Mouse (Mus musculus): ENCODE measurements around the gene Wt1.

Wt1 gene

DNA sequence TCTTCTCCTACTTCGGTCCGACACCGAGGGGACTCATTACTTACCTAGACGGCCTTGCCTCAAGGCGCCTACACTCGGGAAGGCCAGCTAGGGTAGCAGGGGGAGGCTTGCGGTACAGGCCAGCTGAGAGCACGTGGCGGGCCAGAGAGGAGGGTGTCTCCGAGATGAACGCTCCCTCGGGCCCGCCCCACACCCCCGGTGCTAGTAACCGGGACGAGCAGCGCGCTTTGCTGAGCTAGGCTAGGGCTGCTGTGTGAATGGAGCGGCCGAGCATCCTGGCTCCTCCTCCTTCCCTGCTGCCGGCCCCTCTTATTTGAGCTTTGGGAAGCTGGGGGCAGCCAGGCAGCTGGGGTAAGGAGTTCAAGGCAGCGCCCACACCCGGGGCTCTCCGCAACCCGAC is at the start of gene Wt1:
Wt1 (plus strand) TSS at position 251 of the 400 bp plus-strand sequence.
- in situ Hi-C loops (cut with MboI, MseI), result loop anchor here (5.0 kb wide), 1 partner anchor 541 kb away; the partner anchor contains the start of gene Pax6

DNA sequence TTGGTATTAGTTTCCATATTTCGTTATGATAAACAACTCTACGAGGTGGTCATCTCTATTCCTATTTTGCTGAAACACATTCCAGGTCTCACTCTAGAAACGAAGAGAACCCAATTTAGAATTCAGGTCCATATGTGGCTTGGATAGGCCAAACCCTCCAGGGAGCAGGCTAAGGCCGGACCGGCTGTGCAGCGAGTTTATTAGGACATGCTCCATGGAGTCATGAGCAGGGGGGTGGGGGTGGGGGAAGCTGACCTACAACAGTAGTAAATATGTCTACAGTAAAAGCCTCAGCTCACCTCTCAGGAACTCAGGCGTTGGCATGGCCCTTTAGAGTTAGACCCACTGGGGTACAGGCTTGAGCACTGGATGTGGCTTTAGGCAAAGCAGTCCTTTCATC is 49.2 kb upstream of the Wt1 start:
- in situ Hi-C loops (cut with MboI, MseI), result no loop called here

DNA sequence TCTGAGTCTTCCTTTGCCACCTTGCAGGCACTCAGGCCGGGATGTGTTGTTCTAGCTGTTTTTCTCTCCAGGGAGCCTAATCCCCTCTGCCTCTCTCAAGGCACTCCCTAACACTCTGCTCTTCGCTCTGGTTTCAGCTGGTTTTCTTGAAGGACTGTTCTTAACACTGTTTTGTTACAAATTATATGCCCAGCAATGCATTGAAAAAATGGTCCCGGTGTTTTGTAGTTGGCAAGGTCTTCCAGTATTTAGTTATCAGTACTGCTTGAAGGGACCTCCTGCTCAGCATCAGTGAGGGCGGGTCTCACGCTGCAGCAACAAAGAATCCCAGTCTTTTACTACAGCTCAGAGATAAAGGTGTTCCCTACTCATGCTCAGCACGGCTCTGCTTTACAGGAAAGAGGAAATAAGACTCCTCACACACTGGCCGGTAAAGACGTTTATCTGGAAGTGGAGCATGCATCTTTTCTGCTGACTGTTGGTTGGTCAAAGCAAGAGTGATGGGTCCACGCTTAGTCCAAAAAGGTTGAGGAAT is 44.0 kb upstream of the Wt1 start:
- in situ Hi-C loops (cut with MboI, MseI), result no loop called here

DNA sequence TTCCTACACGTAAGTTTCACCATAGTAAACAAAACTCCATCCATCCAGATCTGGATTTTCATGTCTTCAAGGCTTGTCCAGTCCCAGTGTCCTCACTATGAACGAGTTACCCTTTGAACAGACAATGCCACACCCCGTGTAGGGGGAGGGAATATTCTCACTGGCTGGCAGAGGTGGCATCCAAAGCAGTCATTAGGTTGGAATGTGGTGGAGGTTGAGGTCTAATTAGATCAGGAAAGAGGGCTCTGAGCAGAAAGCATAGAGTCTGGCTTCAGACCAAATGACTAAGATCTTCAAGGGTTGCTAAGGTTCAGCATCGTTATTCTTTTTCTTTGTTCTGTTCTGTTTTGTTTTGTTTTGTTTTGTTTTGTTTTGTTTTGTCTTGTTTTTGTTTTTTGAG is 42.3 kb upstream of the Wt1 start:
- in situ Hi-C loops (cut with MboI, MseI), result no loop called here

DNA sequence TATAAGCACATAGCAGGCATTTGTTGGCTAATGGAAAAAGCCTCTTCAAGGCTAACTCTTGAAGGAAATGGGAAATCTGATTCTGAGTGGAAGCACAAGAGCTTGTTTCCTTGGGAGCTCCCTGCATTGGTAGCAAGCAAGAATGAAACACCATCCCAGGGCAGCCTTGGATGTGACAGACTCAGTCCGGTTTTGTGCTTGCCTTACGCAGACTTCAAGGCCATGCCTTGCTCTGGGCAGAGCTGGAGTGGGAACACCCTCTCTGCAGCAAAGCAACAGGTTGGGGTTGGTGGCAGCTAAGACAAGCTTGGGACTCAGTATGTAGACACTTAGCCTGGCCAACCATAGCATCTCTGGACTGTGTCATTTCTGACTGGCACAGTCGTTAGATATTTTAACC is 40.2 kb upstream of the Wt1 start:
- in situ Hi-C loops (cut with MboI, MseI), result no loop called here

DNA sequence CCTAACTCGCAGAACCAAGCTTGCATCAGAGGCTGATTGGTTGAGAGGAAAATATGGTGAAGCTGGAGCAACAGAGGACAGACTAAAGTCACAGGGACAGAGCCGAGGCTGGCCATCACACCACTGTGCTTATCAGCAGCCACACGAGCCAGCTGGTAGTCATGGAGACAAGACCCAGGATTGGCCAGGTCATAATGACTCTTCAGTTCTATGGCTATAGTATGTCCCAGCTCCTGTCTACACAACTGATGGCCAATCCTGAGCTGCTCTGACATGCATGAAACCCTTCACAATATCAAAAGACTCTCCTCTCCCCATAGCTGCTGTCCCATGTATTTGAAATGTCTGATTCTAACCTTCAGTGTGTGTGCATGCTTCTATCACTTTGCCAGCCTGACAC is 38.3 kb upstream of the Wt1 start:
- in situ Hi-C loops (cut with MboI, MseI), result no loop called here

DNA sequence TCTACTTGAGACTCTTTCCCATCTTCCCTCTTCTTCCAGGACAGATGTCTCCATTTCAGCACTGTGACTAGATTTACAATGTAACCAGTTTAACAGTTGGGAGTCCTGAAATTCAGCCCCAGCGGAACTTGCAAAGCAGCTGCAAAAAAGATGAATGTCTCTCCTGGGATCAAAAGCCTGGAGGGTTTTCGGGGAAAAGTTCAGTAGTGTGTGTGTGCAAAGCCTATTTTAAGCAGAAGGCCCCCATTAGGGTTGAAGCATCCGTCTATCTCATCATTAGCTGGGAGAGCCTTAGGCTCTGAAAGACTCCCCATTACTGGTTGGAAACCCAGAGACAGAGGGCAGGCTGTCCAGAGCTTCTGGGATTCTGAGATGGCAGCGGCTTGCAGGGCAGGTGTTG is 37.2 kb upstream of the Wt1 start:
- in situ Hi-C loops (cut with MboI, MseI), result no loop called here

DNA sequence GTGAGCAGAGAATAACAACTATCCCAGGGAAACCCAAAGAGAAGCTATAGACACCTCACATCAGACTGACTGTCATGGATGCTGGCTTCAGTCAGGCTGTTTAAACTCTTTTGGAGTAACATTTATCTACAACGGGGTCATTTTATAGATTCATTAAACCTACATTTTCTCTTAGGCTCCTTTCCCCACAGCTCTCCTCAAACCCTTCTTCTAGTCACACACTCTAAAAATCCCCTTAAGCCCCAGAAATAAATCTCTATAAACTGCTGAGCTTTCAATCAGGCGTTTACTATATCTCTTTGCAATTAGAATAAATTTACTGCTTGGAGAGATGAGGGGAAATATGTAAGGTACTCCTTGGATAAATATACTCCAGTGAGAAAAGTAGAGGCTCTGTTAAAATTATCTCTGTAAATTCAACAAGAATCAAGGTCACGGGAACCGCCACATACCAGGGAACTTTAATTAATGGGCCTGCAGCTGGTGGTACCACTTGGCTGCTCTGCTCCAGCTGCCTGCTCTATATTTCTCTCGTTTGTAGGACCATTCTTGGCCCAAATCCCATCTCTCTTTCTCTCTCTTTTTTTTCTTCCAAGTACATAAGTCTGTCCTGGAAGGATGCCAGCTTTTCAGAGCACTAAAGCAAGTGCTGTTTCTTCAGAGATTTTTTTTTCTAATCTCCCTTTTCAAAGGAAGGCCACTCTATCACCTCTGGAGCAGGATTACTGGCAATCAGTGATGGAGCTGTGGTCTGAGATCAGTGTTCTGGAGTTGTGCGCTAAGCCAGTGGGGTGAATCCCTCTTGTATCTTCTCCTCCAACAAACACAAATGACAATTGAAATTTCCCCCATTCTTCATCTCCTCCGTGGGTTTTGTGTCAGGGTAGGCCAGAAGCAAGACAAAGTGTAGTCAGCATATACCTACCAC is 36.5 kb upstream of the Wt1 start:
- in situ Hi-C loops (cut with MboI, MseI), result no loop called here

DNA sequence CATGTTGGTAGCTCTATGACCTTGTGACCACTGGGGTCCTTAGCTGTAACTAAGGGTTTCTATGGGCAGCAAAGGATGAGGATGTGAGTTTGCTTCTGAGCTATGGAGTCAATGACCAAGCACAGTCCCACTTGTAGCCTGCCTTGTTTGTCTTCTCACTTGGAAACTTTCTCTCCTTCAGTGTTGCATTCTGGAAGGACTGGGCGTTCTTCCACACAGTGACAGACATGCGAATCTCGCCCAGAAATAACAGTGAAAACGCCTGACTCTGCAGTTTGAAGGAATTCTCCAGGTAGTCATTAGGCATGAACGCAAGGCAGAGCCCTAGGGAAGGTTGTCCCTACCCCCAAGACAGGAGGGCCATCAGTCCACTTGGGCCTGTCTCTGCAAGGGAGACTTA is 35.3 kb upstream of the Wt1 start:
- in situ Hi-C loops (cut with MboI, MseI), result no loop called here

DNA sequence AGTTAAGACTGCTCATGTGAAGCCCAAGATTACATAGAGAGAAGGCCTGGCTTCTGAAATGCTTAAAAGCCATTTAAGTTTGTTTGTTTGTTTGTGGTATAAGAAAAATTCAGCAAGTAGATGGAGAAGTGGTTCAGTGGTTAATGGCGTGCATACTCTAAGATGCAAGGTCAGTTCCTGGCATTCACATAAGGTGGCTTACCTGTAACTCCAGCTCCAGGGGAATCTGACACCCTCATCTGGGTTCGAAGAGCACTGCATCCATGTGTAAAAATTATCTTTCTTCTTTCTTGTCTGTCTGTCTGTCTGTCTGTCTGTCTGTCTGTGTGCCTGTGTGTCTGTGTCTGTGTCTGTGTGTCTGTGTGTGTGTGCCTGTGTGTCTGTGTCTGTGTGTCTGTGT is 34.6 kb upstream of the Wt1 start, which contains the start of gene Gm11060:
Gm11060 (plus strand) TSS at position 301 of the 400 bp plus-strand sequence.
- in situ Hi-C loops (cut with MboI, MseI), result no loop called here

DNA sequence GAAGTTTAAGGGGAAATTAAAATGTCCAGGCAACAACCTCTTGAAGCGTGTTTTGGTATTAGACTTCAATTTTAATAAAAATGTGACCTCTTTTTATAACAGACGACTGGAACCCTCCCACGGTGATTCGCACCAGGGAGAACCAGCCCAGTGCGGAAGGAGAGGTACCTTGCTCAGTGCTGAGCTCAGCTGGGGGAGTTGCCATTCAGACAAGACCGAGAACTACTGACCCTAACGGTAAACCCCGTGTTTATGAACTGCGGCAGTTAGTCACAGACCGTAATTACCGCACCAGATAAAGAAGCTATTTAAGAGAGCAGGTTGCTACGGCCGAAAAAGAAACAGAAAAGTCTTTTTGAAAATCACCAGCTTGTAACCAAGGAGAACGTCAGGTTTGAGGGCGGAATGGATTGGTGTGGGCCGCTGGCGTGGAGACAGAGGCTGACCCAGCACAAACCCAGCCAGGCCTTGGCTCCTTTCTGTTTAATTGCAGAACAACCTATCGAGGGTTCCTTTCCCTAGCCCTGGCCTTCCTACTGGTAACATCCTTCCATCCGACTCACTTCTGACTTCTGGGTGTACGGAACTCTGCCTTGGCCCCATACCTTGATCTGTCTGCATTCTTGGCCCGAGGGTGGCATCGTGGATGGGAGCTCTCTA is 28.9 kb upstream of the Wt1 start:
- in situ Hi-C loops (cut with MboI, MseI), result no loop called here

DNA sequence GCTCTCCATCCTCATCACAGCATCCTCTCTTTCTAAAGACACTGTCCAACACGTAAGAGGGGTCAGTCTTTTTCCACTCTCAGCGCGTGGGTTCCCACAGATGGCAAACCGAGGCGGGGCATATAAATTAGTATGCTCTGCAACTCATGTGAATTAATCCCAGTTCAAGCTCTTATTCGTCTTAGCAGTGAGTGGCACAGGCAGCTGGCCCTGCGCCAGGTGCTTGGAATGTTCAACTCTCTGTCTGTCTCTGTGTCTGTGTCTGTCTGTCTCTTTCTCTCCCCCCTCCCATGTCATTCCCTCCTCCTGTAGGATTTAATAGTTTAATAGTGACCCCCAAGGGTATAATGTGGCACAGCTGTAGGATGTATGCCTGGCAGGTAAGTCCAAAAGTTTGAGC is 26.9 kb upstream of the Wt1 start:
- in situ Hi-C loops (cut with MboI, MseI), result no loop called here

DNA sequence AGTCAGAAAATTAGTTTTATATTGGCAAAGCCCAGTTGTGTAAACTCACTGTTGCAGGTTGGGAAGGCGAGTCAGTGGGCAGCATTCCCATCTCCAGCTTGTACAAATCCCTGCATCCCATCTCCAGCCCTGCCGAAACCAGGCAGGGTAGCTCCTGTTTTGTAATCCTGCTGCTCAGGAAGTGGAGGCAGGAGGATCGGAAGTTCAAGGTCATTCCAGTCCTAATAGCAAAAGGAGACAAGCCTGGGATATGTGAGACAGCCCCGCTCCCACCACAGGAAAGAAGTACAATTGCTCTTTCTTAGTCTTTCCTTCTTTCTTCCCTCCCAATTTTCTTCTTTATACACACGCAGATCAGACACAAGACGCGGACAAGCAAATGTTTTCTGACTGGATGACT is 25.8 kb upstream of the Wt1 start:
- in situ Hi-C loops (cut with MboI, MseI), result no loop called here

DNA sequence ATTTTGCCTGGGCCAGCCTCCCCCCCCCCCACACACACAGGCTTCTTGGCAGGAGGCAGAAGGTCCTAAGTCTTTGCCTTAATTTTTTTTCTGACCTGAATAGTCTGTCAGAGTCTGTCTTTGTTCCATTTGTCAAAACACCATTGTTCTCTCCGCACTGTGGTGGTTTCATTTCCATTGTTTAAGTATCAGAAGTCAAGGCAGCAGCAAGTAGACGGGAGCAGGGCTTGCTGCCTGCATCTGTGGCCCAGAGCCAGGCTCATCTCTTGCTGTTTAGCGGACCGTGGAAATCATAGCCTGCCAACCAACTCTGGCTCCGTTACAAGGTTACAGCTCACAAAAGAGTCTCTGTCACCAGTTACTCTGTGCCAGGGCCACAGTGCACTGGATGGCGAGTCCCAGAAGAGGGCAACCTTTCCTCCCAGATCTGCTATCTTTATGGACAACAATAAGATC is 17.6 kb upstream of the Wt1 start:
- in situ Hi-C loops (cut with MboI, MseI), result no loop called here

DNA sequence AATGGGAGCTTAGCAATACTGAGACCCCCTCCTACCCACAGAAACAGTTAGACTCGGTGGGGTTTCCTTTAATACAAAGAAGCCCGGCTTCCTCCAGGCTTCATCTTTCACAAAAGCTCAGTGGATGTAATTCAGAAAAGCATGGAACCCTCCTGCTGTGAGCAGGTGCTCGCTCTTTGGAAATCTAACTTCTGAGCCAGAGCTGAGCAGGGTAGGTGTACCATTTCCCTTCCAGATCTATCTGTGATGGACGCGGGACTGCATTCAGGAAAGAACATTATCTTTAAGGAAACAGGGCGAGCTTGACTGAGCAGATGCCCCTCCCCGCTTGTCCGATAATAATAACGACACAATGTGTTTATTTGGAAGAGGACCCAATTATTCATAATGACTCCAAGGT is 12.3 kb upstream of the Wt1 start:
- in situ Hi-C loops (cut with MboI, MseI), result no loop called here

DNA sequence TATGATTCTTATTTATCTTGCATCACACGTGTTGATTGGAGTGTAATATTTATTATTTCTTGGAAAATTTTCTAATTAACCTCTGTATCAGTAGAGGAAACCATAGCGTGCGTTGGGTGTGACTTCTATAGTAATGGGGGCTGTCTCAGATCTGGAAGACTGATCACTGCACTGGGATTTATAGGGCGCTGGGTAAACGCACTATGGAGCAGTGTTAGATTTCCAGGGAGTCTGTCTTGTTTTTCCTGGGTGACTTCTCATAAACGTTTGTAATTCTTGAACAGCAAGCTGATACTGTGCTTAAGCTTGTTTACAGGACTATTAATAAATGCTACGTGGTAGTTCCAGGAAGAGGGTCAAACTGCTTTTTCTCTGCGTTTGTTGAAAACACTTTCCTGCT is 8.7 kb upstream of the Wt1 start:
- in situ Hi-C loops (cut with MboI, MseI), result no loop called here

DNA sequence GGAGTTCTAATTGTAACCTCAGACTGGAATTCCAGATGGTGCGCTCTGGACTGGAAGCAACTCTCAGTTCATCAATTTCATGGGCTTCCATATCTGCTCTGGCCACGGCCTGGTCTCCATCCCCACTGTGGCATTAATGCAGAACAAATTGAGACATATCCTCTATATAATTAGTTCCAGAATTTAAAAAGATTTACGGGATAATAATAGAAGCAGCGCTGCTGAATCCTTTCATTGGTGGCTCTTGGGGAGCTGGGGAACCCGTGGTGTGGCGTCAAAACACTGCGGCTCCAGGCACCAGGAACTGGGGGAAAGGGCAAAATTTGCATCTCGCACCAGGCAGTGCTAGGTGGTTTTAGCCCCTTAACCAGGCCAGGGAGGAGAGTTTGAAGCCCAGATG is 4.1 kb upstream of the Wt1 start:
- in situ Hi-C loops (cut with MboI, MseI), result no loop called here

DNA sequence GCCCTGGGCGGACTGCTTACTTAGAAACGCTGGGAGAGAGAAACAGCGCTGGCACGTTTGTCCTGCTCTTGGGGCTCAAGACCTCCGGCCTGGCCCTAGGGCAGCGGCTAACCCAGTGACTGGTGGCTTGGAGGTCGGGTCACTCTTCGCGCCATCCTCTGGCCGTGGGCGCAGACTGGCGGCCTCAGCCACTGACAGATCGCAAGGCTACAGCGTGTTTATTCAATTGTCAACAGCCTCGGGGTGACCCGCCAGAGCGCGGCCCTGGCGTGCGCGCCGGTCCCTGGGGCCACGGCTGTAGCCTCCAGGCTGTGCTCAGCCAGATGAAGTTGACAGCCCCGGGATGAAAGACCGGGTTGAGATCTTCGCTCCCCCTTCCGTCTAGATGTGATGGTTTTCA is 3.4 kb upstream of the Wt1 start:
- in situ Hi-C loops (cut with MboI, MseI), result no loop called here

DNA sequence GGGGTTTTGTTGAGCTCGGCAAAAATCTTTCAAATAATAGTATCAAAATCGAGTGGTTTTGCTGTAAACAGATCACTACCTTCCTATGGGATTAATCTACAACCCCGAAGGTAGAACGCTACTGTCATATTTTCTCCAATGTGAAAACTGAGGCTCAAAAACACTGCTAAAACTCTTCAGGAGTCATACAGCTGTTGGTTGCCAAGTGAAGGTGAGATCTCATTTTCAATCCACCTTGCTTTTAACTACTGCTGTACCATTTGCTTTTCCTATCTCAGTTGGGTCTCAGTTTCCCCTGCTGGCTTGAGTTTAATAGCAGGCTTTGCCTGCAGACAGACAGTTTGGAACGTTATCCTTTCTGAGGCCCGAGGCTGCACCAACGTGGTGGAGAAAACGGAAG is 2.9 kb upstream of the Wt1 start:
- in situ Hi-C loops (cut with MboI, MseI), result no loop called here

DNA sequence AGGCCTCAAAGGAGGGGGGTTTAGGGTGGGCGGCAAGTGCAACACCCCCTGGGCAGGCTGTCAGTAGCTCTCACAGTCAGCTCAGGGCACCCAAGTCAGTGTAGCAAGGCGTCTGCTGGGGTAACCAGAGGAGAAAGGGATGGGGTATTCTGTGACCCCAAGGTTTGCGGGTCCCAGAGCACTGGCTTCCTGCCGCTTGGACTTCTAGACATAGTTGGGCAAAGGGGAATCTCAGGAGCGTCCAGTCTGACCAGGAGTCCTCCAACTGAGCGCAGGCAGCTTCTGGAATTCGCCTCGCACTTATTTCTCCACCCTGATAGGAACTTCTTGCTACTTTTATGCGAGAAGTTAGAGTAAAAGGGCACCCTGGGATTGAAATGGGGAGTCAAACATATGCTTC is 2.4 kb upstream of the Wt1 start:
- in situ Hi-C loops (cut with MboI, MseI), result no loop called here

DNA sequence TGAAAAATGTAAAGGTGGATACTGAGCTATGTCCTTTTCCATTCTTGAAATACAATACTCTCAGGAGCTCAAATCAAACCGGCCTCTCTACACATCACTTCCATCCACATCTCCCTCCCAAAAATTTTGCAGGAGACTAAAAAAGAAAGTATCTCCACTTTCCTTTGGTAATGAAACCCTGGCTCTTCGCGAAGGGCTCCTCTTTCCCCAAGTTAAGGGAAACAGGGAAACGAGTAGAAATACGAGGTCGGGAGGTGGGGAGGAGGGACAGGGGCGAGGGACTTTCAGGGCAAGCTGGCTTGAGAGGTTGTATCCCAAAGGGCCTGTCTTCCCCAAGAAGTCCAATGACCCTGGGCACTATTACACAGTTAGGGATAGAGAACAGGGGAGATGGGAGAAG is 1.9 kb upstream of the Wt1 start:
- in situ Hi-C loops (cut with MboI, MseI), result no loop called here

DNA sequence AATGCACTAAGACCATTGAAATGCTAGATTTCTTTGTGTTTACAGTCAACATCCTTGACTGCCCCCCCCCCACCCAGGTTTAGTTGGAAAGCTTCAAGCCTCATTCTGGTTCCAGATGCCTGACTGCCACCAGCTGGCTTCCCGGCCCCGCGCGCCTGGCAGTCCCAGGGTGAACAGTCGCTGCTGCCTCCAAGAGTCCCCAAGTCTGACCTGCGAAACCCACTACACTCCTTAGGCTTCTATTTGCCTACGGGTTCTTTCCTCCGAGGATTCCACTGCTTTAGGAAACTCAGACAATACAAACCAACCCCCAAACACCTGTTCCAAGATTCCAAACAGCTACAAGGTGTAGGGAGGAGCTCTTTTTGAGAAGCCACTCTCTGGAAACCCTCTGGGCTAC is 1.1 kb upstream of the Wt1 start:
- in situ Hi-C loops (cut with MboI, MseI), result loop anchor here (5.0 kb wide), 1 partner anchor 542 kb away; the partner anchor contains the start of gene Pax6

DNA sequence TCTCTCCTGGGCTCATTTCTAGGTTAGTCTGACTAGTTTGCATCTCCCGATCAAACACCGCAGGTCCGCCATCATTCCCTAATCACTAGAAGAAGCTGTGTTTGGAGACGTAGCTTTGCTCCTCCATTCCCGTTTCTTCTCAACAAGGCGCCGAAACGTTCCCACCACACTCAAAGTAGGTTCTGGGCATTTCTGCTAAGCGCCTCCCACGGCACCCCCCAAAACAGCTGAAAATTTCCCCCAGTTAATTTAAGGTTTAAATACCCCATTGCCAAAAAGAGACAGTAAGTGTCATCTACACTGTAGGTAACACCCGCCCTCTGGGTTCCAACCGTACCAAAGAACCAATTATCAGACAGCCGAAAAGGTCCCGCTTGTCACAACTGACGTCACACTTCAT is 688 bp upstream of the Wt1 start:
- in situ Hi-C loops (cut with MboI, MseI), result loop anchor here (5.0 kb wide), 1 partner anchor 542 kb away; the partner anchor contains the start of gene Pax6
